Comparison of ENCODE assay signal across 8 mouse cellular contexts in the genomic region with DNA sequence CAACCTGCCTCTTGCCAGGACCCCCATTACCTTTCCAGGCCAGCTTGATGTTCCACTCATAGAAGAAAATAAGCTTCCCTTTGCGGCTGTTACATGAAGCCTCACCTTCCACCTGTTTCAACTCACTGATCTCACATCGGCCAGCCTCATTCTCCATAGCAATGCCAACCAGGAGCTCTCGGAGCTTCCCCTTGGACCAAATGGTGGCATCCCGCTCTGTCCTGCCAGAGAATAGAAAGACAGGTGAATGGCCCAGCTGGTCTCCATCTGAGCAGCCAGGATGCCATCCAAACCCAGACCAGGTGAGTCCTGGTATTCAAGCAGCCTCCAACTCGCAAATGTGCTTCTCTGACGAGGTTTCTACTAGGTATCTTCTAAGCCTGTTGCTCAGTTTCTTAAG. TPM values are rescaled to one million over a fixed set of nuclear protein-coding genes. Genes with fewer than 3 reads are reported as not detected.
DNase-seq lines count a peak whose midpoint lies in the region; ATAC-seq and TF ChIP-seq lines count a peak whose summit lies in the region.

No protein-coding gene starts in this region.

- no peaks in the 10 kb centered on the region for H3K27me3 ChIP-seq in heart, embryonic 10.5 days (ENCODE audit: insufficient read depth, poor library complexity, severe bottlenecking)
- no peaks in the 10 kb centered on the region for H3K27me3 ChIP-seq in forebrain, embryonic 13.5 days
- no peaks in the 10 kb centered on the region for H3K27me3 ChIP-seq in limb, embryonic 12.5 days
- H3K27me3 ChIP-seq in stomach, embryonic 15.5 days (replicated peaks), result no peaks in the 10 kb centered on the region

- ATAC-seq in forebrain, embryonic 13.5 days, result no peak
- ATAC-seq in limb, embryonic 12.5 days (ENCODE audit: insufficient number of reproducible peaks, insufficient read depth, low FRiP score, low TSS enrichment, low read depth), result no peak
- no peak for ATAC-seq in stomach, embryonic 15.5 days (ENCODE audit: insufficient read depth, low FRiP score, low read depth)
- no peak for ATAC-seq in inflammation-experienced regulatory T-cells, adult 6 months

- peak overlapping the region; percentile 97; the same call in 1 of the 2 replicates for H3K27ac ChIP-seq in heart, embryonic 10.5 days
- no peak overlapping the region for H3K27ac ChIP-seq in bone marrow, adult 2 months (ENCODE audit: control insufficient read depth, insufficient read depth, low read depth, low read length, poor library complexity)
- H3K27ac ChIP-seq in forebrain, embryonic 13.5 days, result peak overlapping the region; percentile 96; the same call in 1 of the 2 replicates
- H3K27ac ChIP-seq in limb, embryonic 12.5 days, result 0 out of 2 replicates have a peak overlapping the region, but pooled peaks have one; percentile 96
- no peak overlapping the region for H3K27ac ChIP-seq in stomach, embryonic 15.5 days

- peaks cover 44% of the 10 kb centered on the region for H3K36me3 ChIP-seq in heart, embryonic 10.5 days
- peaks cover 42% of the 10 kb centered on the region for H3K36me3 ChIP-seq in forebrain, embryonic 13.5 days (ENCODE audit: poor library complexity, severe bottlenecking)
- peaks cover 45% of the 10 kb centered on the region for H3K36me3 ChIP-seq in limb, embryonic 12.5 days
- H3K36me3 ChIP-seq in stomach, embryonic 15.5 days, result peaks cover 11% of the 10 kb centered on the region

- H3K4me1 ChIP-seq in heart, embryonic 10.5 days, result peaks cover 17% of the 10 kb centered on the region
- H3K4me1 ChIP-seq in bone marrow, adult 2 months (ENCODE audit: control insufficient read depth, insufficient read depth, low read length), result peaks cover 2% of the 10 kb centered on the region; the same call in 1 of the 2 replicates
- peaks cover 25% of the 10 kb centered on the region for H3K4me1 ChIP-seq in forebrain, embryonic 13.5 days
- H3K4me1 ChIP-seq in limb, embryonic 12.5 days (replicated peaks), result peaks cover 26% of the 10 kb centered on the region
- H3K4me1 ChIP-seq in stomach, embryonic 15.5 days, result peaks cover 12% of the 10 kb centered on the region; the same call in 1 of the 2 replicates

- intact Hi-C loops in heart, postnatal 10 days (cut with DNase I), result loop anchor here (10.0 kb wide), 1 partner anchor 502 kb away; a partner anchor contains a TSS

- peak overlapping the region; percentile 87 for H3K4me2 ChIP-seq in forebrain, embryonic 13.5 days
- H3K4me2 ChIP-seq in limb, embryonic 12.5 days, result peak overlapping the region; percentile 67
- H3K4me2 ChIP-seq in stomach, embryonic 15.5 days, result peak overlapping the region; percentile 81

- H3K4me3 ChIP-seq in heart, embryonic 10.5 days, result peak overlapping the region; percentile 84
- peak overlapping the region; percentile 23 for H3K4me3 ChIP-seq in bone marrow, adult 2 months (replicated peaks; ENCODE audit: control insufficient read depth, low read depth, low read length)
- peak overlapping the region; percentile 84 for H3K4me3 ChIP-seq in forebrain, embryonic 13.5 days
- H3K4me3 ChIP-seq in limb, embryonic 12.5 days (replicated peaks), result peak overlapping the region; percentile 80
- H3K4me3 ChIP-seq in stomach, embryonic 15.5 days (replicated peaks), result peak overlapping the region; percentile 90

- H3K9me3 ChIP-seq in heart, embryonic 10.5 days, result no peaks in the 10 kb centered on the region
- no peaks in the 10 kb centered on the region for H3K9me3 ChIP-seq in forebrain, embryonic 13.5 days (replicated peaks)
- H3K9me3 ChIP-seq in limb, embryonic 12.5 days, result no peaks in the 10 kb centered on the region
- no peaks in the 10 kb centered on the region for H3K9me3 ChIP-seq in stomach, embryonic 15.5 days

- DNase-seq in heart, embryonic 10.5 days (ENCODE audit: low spot score), result no peak
- no peak for DNase-seq in heart, postnatal 10 days
- DNase-seq in ovary, postnatal 36 days (ENCODE audit: low spot score), result no peak

- peak overlapping the region; percentile 91 for H3K9ac ChIP-seq in forebrain, embryonic 13.5 days
- H3K9ac ChIP-seq in limb, embryonic 12.5 days (replicated peaks), result peak overlapping the region; percentile 91
- peak overlapping the region; percentile 96; the same call in 1 of the 2 replicates for H3K9ac ChIP-seq in stomach, embryonic 15.5 days

- TF ChIP-seq CTCF in bone marrow, adult 2 months (IDR thresholded peaks at IDR 0.05; ENCODE audit: control insufficient read depth, insufficient read depth, low read length), result no peak

- 68% methylated on average over 6 of the region's 6 CpGs for whole genome bisulfite sequencing in heart, embryonic 10.5 days
- WGBS in bone marrow, adult 2 months, result 63% methylated on average over 6 of the region's 6 CpGs
- WGBS in forebrain, embryonic 13.5 days, result 40% methylated on average over 6 of the region's 6 CpGs
- WGBS in limb, embryonic 12.5 days, result 56% methylated on average over 6 of the region's 6 CpGs
- WGBS in stomach, embryonic 15.5 days, result 47% methylated on average over 6 of the region's 6 CpGs

- no peak for TF ChIP-seq POLR2A in bone marrow, adult 2 months (IDR thresholded peaks at IDR 0.05; ENCODE audit: borderline replicate concordance, control insufficient read depth, low read depth, low read length)

RNA-seq across cellular contexts. Expression of a gene that starts 1.2 kb away (rescaled TPM):
- polyA plus RNA-seq in heart, embryonic 10.5 days (2016; fragmentation: Nextera tagmentation; extraction: Ambion mirVana), result 75.9 and 94.8 TPM in 2 replicates
- total RNA-seq in heart, postnatal 10 days (2021), result 10 to 100 TPM; 39.2 to 52.9 TPM
- 23.3 and 54.0 TPM in 2 replicates for polyA plus RNA-seq in bone marrow, adult 2 months (2011; ENCODE audit: insufficient read depth, insufficient read length, low replicate concordance, missing spikeins)
- 151 and 156 TPM in 2 replicates for polyA plus RNA-seq in forebrain, embryonic 13.5 days (2015; fragmentation: Nextera tagmentation; extraction: Ambion mirVana)
- 119 and 123 TPM in 2 replicates for polyA plus RNA-seq in limb, embryonic 12.5 days (2016; fragmentation: Nextera tagmentation; extraction: Ambion mirVana)
- 65.1 and 66.9 TPM in 2 replicates for polyA plus RNA-seq in stomach, embryonic 15.5 days (2015; fragmentation: Nextera tagmentation; extraction: Ambion mirVana)
- polyA plus RNA-seq in inflammation-experienced regulatory T-cells, adult 6 months (2017; shearing (Covaris generic)), result 10 to 100 TPM; 32.0 to 44.8 (median 39.3) TPM

RNA-seq across cellular contexts. Expression of a gene that starts 24.3 kb away (rescaled TPM):
- not detected in 2 replicates for polyA plus RNA-seq in heart, embryonic 10.5 days (2016; fragmentation: Nextera tagmentation; extraction: Ambion mirVana)
- not detected for total RNA-seq in heart, postnatal 10 days (2021)
- not detected in 2 replicates for polyA plus RNA-seq in bone marrow, adult 2 months (2011; ENCODE audit: insufficient read depth, insufficient read length, low replicate concordance, missing spikeins)
- not detected in 2 replicates for polyA plus RNA-seq in forebrain, embryonic 13.5 days (2015; fragmentation: Nextera tagmentation; extraction: Ambion mirVana)
- not detected in 2 replicates for polyA plus RNA-seq in limb, embryonic 12.5 days (2016; fragmentation: Nextera tagmentation; extraction: Ambion mirVana)
- polyA plus RNA-seq in stomach, embryonic 15.5 days (2015; fragmentation: Nextera tagmentation; extraction: Ambion mirVana), result not detected in 2 replicates
- not detected for polyA plus RNA-seq in inflammation-experienced regulatory T-cells, adult 6 months (2017; shearing (Covaris generic))

Comparison
In these comparisons a context has a peak if more than half of its experiments do, and no peak if none do; other contexts are left out.
1. H3K27ac ChIP-seq: peak in heart, embryonic 10.5 days (single experiment), forebrain, embryonic 13.5 days (single experiment) and limb, embryonic 12.5 days (single experiment); none in bone marrow, adult 2 months (single experiment) and stomach, embryonic 15.5 days (single experiment).
2. H3K4me3 ChIP-seq: peak in every context shown above with its lines; median percentile 90 in stomach, embryonic 15.5 days; 84 in heart, embryonic 10.5 days; 84 in forebrain, embryonic 13.5 days; 80 in limb, embryonic 12.5 days; 23 in bone marrow, adult 2 months.
3. Peak in every context shown above with its lines, with median percentiles within 50 percentile points of each other: H3K4me2 ChIP-seq and H3K9ac ChIP-seq.